Mouse (Mus musculus) stomach, postnatal 0 days (tissue): ENCODE measurements around the gene Ccr7.

ENCODE experiments used
- CTCF ChIP-seq: IDR thresholded peaks from 2 replicates; pipeline ENCODE4 v1.5.1; 2016; ENCODE audit warnings: antibody characterized with exemption, low read depth, mild to moderate bottlenecking, moderate library complexity
- EP300 ChIP-seq: optimal IDR thresholded peaks from 2 replicates; pipeline ENCODE3; 2016; ENCODE audit warnings: antibody characterized with exemption

- TF ChIP-seq CTCF (no peak), EP300 (no peak)
Measured at GRCm38 (mm10) chr11:99177925-99178198, 23.0 kb upstream of the Ccr7 start.
